Mouse (Mus musculus) ES-Bruce4 (cell line): ENCODE data around the gene Dpp9.

Experiments used
- CTCF ChIP-seq: IDR thresholded peaks from one replicate; pipeline ENCODE4 v1.8.1; 2011; ENCODE audit warnings: low read depth, low read length
- POLR2A ChIP-seq: IDR thresholded peaks from one replicate; pipeline ENCODE4 v1.8.1; 2011; ENCODE audit warnings: low read length; ENCODE audit not compliant: insufficient read depth

- TF ChIP-seq CTCF = no peak
- no peak for TF ChIP-seq POLR2A
Observed at GRCm38 (mm10) chr17:56206986-56207674, 11.6 kb downstream of the Dpp9 start.
